8 mouse cellular contexts compared by ENCODE assay signal in the genomic region with DNA sequence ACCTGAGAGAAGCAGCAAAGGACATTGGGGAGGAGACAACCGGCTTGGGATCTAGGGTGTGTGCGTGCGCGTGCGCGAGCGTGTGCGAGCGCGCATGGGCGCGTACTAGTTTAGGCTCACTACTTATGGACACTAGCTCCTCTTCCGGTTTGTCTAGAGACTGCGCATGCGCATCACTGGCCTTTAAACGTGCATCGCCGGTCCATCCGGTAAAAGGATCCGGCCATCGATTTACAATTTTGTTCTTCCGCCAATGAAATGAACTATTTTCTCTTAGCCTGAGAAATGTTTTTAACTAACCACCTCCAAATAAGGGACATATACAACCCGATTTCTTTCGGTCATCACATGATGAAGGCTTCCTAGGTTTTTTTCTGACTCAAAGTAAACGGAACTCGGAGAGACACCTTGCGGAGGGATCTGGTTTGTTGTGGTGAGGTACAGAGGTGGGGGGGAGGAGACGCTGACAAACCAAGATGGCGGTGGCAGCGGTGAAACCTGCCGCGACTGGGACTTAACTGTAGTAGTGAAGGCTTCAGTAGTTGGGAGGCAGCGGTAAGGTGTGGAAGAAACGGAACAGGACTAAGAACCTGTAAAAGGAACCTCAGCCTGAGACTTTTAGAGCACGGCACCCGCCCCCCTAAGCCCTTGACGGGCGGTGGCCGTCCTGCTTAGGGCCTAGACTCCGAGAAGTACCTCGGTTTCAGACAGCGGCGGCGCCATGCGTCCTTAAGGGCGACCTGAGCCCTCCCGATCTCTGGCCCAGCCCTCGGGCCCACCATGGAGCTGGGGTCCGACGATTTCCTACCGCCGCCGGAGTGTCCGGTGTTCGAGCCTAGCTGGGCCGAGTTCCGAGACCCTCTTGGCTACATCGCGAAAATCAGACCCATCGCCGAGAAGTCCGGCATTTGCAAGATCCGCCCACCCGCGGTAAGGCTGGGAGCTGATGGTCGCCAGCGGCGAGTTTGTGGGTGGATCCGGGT. TPM values are rescaled to one million over a fixed set of nuclear protein-coding genes. Genes with fewer than 3 reads are reported as not detected.
A peak's percentile ranks its signal among the peaks of the same experiment; 100 is the strongest.
DNase-seq lines count a peak whose midpoint lies in the region; ATAC-seq lines count a peak whose summit lies in the region.

A gene (plus strand): TSS at position 240 of the 983 bp plus-strand sequence.

- ATAC-seq in megakaryocyte progenitor cell, adult 5-6 weeks (replicated peaks; ENCODE audit: poor library complexity): peak; percentile 99

- peak; percentile 98 for DNase-seq in adipocyte (ENCODE audit: low spot score)
- peak; percentile 100 for DNase-seq in embryo, embryonic 10 days (ENCODE audit: low spot score)
- DNase-seq in gastrocnemius, postnatal 10 days: peak; percentile 88
- peak; percentile 97 for DNase-seq in induced T-regulatory cell, adult 2 months (ENCODE audit: low read depth)
- peak; percentile 92 to 99 for DNase-seq in left cerebral cortex, adult 9 months (ENCODE audit: low spot score in 2 of 2)
- peak; percentile 99 for DNase-seq in right cerebral cortex, postnatal 14 days
- peak; percentile 80 to 97 for DNase-seq in urinary bladder, postnatal 36 days (ENCODE audit: low spot score in 2 of 2)

RNA-seq across cellular contexts. Expression of the gene that starts here (rescaled TPM):
- 10 to 100 TPM; 19.3 to 35.5 TPM for total RNA-seq in gastrocnemius, postnatal 10 days (2021)
- total RNA-seq in megakaryocyte progenitor cell, adult 5-6 weeks (2015): 22.4 and 26.4 TPM in 2 replicates
- total RNA-seq in megakaryocyte progenitor cell, adult 5-6 weeks (2017): 38.4 and 41.0 TPM in 2 replicates

Comparison
In these comparisons a context has a peak if more than half of its experiments do, and no peak if none do; other contexts are left out.
1. Peak in every context shown above with its lines: DNase-seq and ATAC-seq.